Mouse (Mus musculus): ENCODE results near the gene Ncor1. TPM values are rescaled to one million over a fixed set of nuclear protein-coding genes. Genes with fewer than 3 reads are reported as not detected.
A peak's percentile ranks its signal among the peaks of the same experiment; 100 is the strongest.

Gene Ncor1
- 123 and 130 TPM in 2 replicates for polyA plus RNA-seq (2015; fragmentation: Nextera tagmentation; extraction: Ambion mirVana)

DNA sequence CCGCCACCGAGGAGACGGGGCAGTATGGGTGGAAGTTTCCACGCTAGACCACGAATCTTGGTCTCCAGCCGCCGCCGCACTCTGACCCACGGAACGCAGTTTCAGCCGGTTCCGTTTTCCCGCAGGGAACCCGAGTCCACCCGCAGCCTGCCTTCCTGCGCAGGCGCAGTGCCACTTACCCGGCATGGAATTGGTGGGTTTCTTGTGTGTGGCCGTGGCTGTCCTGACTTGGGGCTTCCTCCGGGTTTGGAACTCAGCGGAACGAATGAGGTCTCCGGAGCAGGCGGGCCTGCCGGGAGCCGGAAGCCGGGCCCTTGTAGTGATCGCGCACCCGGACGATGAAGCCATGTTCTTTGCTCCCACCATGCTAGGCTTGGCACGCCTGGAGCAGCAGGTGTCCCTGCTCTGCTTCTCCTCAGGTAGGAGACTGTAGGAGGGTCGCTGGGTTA lies at the start of gene Ncor1, which contains the start of gene Pigl:
TSS of gene Ncor1 (minus strand) at position 266 of the 449 bp plus-strand sequence.
TSS of gene Pigl (plus strand) at position 185 of the 449 bp plus-strand sequence.
- peak within 1 kb of the TSS; percentile 93 for H3K4me2 ChIP-seq (ENCODE audit: low read length)
- H3K4me1 ChIP-seq (replicated peaks; ENCODE audit: insufficient read depth, low read length): no peaks in the 10 kb centered on the region
- H3K27ac ChIP-seq: peak within 1 kb of the TSS; percentile 100
- no peaks in the 10 kb centered on the region for H3K27me3 ChIP-seq (ENCODE audit: insufficient read depth, low read length)
- WGBS: under 1% methylated on average over 33 of the region's 33 CpGs
- peak; percentile 92 for DNase-seq (ENCODE audit: low spot score)
- H3K36me3 ChIP-seq (ENCODE audit: insufficient read depth, low read length): no peaks in the 10 kb centered on the region
- H3K9me3 ChIP-seq (replicated peaks; ENCODE audit: low read length): no peaks in the 10 kb centered on the region
- TF ChIP-seq CTCF (IDR thresholded peaks at IDR 0.05; ENCODE audit: low read depth): 0 out of 2 replicates have a peak, but pooled peaks have one; percentile 2
- peak; percentile 77 for ATAC-seq (replicated peaks; ENCODE audit: low FRiP score, low read depth)
- peak within 1 kb of the TSS; percentile 99 for H3K9ac ChIP-seq (ENCODE audit: low read depth, low read length)
- peak within 1 kb of the TSS; percentile 98 for H3K4me3 ChIP-seq (replicated peaks; ENCODE audit: low read depth, low read length)

DNA sequence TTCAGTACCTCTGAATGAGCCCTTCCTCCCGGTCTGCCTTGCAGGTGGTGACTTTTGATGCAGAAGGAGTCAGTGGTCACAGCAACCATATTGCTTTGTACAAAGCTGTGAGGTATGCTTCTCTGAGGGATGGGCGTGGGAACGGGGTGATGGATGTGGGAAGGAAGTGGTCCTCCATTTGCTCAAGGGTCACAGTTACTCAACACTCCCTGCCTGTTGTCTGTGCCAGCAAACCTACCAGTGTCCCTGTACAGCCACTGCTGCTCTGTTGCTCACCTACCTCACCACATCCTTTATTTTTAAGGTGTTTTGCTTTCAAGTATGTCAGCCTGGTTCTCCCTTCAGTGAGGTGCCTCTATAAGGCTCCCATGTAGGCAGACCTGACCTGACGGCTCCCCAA lies 49.3 kb upstream of the Ncor1 start:
- no peak overlapping the region for H3K4me2 ChIP-seq (ENCODE audit: low read length)
- no peak overlapping the region for H3K9ac ChIP-seq (ENCODE audit: low read depth, low read length)
- DNase-seq (ENCODE audit: low spot score) (no peak), ATAC-seq (replicated peaks; ENCODE audit: low FRiP score, low read depth) (no peak)
- H3K27me3 ChIP-seq (ENCODE audit: insufficient read depth, low read length): no peaks in the 10 kb centered on the region
- H3K36me3 ChIP-seq (ENCODE audit: insufficient read depth, low read length): no peaks in the 10 kb centered on the region
- H3K4me3 ChIP-seq (replicated peaks; ENCODE audit: low read depth, low read length): no peak overlapping the region
- 81% methylated on average over 4 of the region's 4 CpGs for WGBS
- no peak for TF ChIP-seq CTCF (IDR thresholded peaks at IDR 0.05; ENCODE audit: low read depth)
- no peak overlapping the region for H3K27ac ChIP-seq
- no peaks in the 10 kb centered on the region for H3K9me3 ChIP-seq (replicated peaks; ENCODE audit: low read length)
- H3K4me1 ChIP-seq (replicated peaks; ENCODE audit: insufficient read depth, low read length): no peaks in the 10 kb centered on the region

DNA sequence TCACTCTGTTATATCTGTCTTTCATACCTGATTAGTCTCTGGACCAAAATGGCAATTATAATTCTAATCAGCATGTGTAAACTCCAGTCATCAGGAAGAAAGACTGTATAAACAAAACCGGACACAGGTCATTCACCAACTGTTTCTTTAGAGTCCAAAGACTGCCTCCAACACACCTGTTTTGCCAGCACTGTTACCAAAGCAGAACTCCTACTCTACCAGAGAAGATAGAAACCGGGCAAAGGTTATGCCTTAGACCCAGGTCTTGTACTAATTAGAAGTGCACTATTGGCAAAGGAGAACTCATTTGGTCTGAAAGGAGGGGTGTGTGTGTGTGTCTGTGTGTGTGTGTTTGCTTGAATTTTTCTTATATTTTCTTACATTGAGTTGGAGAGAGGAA lies 42.2 kb upstream of the Ncor1 start:
- H3K9me3 ChIP-seq (replicated peaks; ENCODE audit: low read length): no peaks in the 10 kb centered on the region
- no peak overlapping the region for H3K9ac ChIP-seq (ENCODE audit: low read depth, low read length)
- no peaks in the 10 kb centered on the region for H3K4me1 ChIP-seq (replicated peaks; ENCODE audit: insufficient read depth, low read length)
- no peaks in the 10 kb centered on the region for H3K36me3 ChIP-seq (ENCODE audit: insufficient read depth, low read length)
- no peak for TF ChIP-seq CTCF (IDR thresholded peaks at IDR 0.05; ENCODE audit: low read depth)
- ATAC-seq (replicated peaks; ENCODE audit: low FRiP score, low read depth) (no peak), DNase-seq (ENCODE audit: low spot score) (no peak)
- no peak overlapping the region for H3K4me3 ChIP-seq (replicated peaks; ENCODE audit: low read depth, low read length)
- whole genome bisulfite sequencing: 65% methylated on average over 2 of the region's 2 CpGs
- H3K27ac ChIP-seq: no peak overlapping the region
- H3K27me3 ChIP-seq (ENCODE audit: insufficient read depth, low read length): no peaks in the 10 kb centered on the region
- no peak overlapping the region for H3K4me2 ChIP-seq (ENCODE audit: low read length)

DNA sequence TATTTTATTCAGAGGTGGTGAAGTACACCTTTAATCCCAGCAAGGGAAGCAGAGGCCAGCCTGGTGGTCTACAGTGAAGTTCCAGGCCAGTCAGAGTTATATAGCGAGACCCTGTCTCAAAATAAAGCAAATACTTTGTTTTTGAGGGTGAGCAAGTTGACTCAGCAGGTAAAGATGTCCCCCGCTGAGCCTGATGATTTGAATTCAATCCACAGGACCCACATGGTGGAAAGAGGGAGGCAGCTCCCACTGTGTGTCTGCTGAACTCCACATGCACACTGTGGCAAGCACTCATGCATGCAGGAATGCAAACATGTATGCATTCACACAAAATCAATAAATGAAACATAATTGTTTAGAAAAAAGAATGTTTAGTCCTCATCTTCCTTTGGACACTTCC lies 40.5 kb upstream of the Ncor1 start:
- no peak for TF ChIP-seq CTCF (IDR thresholded peaks at IDR 0.05; ENCODE audit: low read depth)
- no peaks in the 10 kb centered on the region for H3K36me3 ChIP-seq (ENCODE audit: insufficient read depth, low read length)
- H3K4me1 ChIP-seq (replicated peaks; ENCODE audit: insufficient read depth, low read length): peaks cover 9% of the 10 kb centered on the region
- H3K27ac ChIP-seq: no peak overlapping the region
- no peak overlapping the region for H3K9ac ChIP-seq (ENCODE audit: low read depth, low read length)
- ATAC-seq (replicated peaks; ENCODE audit: low FRiP score, low read depth) (no peak), DNase-seq (ENCODE audit: low spot score) (no peak)
- H3K27me3 ChIP-seq (ENCODE audit: insufficient read depth, low read length): no peaks in the 10 kb centered on the region
- 86% methylated on average over 2 of the region's 2 CpGs for WGBS
- no peaks in the 10 kb centered on the region for H3K9me3 ChIP-seq (replicated peaks; ENCODE audit: low read length)
- H3K4me2 ChIP-seq (ENCODE audit: low read length): no peak overlapping the region
- H3K4me3 ChIP-seq (replicated peaks; ENCODE audit: low read depth, low read length): no peak overlapping the region

DNA sequence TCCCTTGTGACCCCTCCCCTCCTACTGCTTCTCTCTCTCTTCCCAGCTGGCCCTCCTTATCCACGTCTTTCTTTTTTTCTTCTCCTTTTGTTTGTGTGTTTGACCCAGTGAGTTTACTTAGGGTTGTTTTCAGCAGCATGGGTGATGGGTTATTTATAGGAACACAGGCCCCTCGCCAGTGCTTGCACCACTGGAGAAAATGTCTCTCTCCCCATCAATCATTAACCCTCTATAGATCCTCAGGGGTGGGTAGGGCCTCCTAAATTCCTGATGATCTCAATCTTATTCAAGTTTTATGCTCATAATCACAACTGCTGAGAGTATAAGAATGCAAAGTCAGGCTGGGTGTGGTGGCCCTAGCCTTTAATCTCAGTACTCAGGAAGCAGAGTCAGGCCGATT lies 38.8 kb upstream of the Ncor1 start:
- 44% methylated on average over 3 of the region's 3 CpGs for WGBS
- H3K9me3 ChIP-seq (replicated peaks; ENCODE audit: low read length): no peaks in the 10 kb centered on the region
- H3K4me2 ChIP-seq (ENCODE audit: low read length): no peak overlapping the region
- peaks cover 9% of the 10 kb centered on the region for H3K4me1 ChIP-seq (replicated peaks; ENCODE audit: insufficient read depth, low read length)
- H3K9ac ChIP-seq (ENCODE audit: low read depth, low read length): no peak overlapping the region
- H3K27me3 ChIP-seq (ENCODE audit: insufficient read depth, low read length): no peaks in the 10 kb centered on the region
- no peak overlapping the region for H3K27ac ChIP-seq
- H3K36me3 ChIP-seq (ENCODE audit: insufficient read depth, low read length): no peaks in the 10 kb centered on the region
- no peak overlapping the region for H3K4me3 ChIP-seq (replicated peaks; ENCODE audit: low read depth, low read length)
- ATAC-seq (replicated peaks; ENCODE audit: low FRiP score, low read depth) (no peak), DNase-seq (ENCODE audit: low spot score) (no peak)
- TF ChIP-seq CTCF (IDR thresholded peaks at IDR 0.05; ENCODE audit: low read depth): no peak

DNA sequence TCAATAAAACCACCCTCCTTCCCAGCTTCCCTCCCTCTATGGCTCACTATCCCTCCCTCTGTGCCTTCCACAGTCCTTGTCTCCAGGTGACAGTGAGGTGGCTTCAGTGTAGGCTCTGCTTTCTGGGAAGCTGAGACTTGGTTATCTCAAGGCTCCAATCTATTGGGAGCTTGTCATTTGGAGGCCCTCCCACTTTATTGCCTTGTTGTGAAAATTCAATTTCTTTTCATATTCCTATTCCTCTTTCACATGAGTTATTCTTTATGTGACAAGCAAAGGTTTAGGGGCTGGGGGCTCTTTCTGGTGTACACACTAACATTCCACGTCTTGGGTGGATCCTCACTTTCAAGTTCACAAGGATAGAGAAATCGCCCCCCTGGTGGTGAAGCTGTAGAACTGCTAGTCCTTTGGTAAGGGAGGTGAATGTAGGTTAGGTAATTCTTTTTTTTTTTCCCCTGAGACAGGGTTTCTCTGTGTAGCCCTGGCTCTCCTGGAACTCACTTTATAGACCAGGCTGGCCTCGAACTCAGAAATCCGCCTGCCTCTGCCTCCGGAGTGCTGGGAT lies 37.9 kb upstream of the Ncor1 start:
- no peak overlapping the region for H3K27ac ChIP-seq

More for the DNA sequence above, 37.9 kb upstream of the Ncor1 start:
- peak; percentile 68 for TF ChIP-seq CTCF (IDR thresholded peaks at IDR 0.05; ENCODE audit: low read depth)
- DNase-seq (ENCODE audit: low spot score) (peak; percentile 70), ATAC-seq (replicated peaks; ENCODE audit: low FRiP score, low read depth) (no peak)
- no peak overlapping the region for H3K4me2 ChIP-seq (ENCODE audit: low read length)
- H3K9ac ChIP-seq (ENCODE audit: low read depth, low read length): no peak overlapping the region
- peaks cover 9% of the 10 kb centered on the region for H3K4me1 ChIP-seq (replicated peaks; ENCODE audit: insufficient read depth, low read length)
- H3K9me3 ChIP-seq (replicated peaks; ENCODE audit: low read length): no peaks in the 10 kb centered on the region
- H3K4me3 ChIP-seq (replicated peaks; ENCODE audit: low read depth, low read length): no peak overlapping the region
- no peaks in the 10 kb centered on the region for H3K36me3 ChIP-seq (ENCODE audit: insufficient read depth, low read length)
- 52% methylated on average over 5 of the region's 5 CpGs for WGBS
- H3K27me3 ChIP-seq (ENCODE audit: insufficient read depth, low read length): no peaks in the 10 kb centered on the region

Measured in kidney, postnatal 0 days (tissue).